Mouse (Mus musculus) 416B (cell line): ENCODE data around the gene Hoxa13.

Source experiments
- DNase-seq: peaks from one replicate; pipeline ENCODE4 v3.0.0; 2011; ENCODE audit warnings: low read depth

Hoxa13 gene

DNA sequence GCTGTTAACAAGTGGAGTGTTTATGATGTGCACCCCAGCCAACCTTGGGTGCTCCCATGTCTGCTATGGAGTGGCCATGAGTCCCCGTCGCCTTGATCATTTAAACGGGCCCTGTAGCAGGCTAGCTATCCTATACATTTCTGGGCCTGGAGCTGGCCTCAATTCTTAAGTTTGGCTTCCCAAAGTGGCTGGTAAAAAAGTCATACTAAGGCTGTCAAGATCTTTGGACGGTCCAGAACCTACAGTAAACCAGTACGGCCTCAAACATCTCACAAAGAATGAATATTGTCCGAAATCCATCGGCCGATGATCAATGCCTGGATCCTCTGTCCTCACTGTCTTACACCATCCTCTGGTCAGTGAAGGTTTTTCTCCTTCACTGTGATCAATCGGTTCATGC, 25.4 kb downstream of the Hoxa13 start:
- no peak for DNase-seq

DNA sequence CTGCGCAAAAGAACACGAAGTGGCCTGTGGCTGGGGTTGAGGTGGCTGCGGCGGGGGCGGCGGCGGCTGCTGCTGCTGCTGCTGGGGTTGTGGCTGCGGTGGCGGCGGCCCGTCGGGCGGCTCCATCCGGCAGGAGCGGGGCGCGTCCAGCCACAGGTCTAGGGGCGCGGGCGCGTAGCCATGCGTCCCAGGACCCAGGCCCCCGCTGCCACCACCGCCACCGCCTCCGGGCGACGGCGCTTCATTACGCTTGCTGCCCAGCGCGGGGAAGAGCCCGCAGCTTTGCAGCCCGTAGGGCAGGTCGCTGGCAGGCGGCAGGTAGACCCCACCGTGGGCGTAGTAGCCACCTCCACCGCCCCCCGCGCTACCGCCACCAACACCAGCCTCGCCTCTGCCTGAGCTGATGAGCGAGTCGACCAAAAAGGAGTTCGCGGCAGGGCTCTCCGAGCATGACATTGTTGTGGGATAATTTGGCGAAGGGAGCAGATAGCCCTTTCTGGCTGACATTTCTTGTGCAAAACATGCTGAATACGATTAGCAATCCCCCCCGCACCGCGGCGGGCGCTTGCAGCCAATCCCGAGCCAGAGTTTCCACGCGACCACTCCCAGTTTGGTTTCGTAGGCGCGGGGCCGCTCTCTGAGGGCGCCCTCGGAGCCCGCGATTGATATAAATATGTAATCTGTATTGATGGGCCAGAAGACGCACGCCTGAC, 26.1 kb downstream of the Hoxa13 start:
- DNase-seq, result no peak

DNA sequence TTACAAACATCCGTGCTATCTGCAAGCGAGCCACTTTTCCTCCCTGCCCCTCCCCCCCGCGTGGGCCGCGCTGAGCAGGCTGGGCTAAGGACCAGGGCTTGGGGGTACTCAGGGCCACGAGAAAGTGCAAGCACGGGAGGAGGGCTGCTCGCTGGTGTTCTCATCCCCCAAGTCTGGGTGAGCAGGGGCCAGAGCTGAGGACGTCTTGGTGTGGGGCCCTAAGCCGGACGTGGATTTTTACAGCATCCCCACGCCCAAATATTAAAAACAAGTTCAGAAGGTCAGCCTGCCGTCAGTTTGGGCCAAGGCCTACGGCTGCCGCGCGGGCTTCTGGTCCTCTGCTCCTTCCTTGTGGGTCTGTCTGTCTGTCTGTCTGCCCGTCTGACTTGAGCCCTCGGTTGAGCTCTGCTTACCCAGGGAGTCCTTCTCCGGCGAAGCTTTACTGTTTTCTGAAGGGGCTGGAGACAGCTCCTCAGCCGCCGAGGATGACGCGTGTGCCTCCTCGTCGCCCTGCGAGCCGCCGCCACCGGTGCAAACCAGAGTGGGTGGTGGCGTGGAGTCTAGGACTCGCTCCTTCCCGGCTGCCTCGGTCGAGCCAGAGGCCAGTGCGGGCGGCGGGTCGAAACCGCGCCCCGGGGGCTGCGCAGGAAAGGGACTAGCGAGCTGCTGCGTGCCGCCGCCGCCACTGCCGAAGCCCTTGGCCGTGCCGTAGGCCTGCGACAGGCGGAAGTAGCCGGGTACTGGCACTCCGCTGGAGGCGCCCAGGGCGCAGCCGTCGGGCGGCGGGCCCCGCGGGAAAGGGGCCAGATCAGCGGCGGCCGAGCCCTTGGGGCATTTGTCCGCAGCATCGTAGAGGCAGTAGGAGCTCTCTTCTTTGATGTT, 26.9 kb downstream of the Hoxa13 start:
- DNase-seq, result no peak

GRCm38 (mm10) chr6:52232984-52233545, 27.6 kb downstream of the Hoxa13 start:
- DNase-seq, result no peak

- no peak for DNase-seq
These were observed 28.1 kb downstream of the Hoxa13 start for GRCm38 (mm10) chr6:52232568-52232965.

DNA sequence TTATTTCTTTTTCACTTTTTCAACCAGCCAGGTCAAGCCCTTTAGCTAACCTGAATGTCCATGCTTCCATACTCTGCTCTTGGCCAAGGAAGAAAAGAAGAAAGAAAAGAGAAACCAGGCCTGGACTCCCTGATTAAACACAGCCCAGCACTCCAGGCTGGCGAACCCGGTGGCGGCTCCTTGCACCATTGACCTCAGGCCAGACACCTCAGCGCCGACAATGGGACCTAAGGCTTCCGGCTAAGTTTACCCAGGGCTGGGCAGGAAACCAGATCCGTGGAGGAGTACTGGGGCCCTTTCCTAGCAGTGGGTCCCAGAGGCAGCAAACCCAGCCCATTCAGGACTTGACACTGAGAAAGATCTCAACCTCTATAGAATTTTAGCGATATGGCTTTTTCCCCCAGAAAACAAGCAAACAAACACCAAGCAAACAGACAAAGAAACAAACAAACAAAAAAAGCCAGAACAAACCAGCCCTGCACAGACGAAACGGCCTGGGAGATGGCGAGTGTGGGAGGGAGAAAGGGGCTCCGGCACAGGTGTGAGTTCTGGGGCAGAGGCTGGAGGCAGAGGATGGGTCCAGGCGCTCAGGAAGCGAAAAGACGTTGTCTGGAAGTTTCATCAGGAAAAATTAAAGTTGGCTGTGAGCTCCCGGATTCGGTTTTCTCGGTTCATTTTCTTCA, 28.7 kb downstream of the Hoxa13 start:
- DNase-seq, result no peak

- DNase-seq, result no peak
These were observed 30.0 kb downstream of the Hoxa13 start, which contains the start of gene Hoxa9 for GRCm38 (mm10) chr6:52230516-52231165. Gene Hoxa9 (minus strand): TSS chr6:52231089.

- no peak for DNase-seq
These were observed 30.9 kb downstream of the Hoxa13 start for GRCm38 (mm10) chr6:52229558-52230416.

DNA sequence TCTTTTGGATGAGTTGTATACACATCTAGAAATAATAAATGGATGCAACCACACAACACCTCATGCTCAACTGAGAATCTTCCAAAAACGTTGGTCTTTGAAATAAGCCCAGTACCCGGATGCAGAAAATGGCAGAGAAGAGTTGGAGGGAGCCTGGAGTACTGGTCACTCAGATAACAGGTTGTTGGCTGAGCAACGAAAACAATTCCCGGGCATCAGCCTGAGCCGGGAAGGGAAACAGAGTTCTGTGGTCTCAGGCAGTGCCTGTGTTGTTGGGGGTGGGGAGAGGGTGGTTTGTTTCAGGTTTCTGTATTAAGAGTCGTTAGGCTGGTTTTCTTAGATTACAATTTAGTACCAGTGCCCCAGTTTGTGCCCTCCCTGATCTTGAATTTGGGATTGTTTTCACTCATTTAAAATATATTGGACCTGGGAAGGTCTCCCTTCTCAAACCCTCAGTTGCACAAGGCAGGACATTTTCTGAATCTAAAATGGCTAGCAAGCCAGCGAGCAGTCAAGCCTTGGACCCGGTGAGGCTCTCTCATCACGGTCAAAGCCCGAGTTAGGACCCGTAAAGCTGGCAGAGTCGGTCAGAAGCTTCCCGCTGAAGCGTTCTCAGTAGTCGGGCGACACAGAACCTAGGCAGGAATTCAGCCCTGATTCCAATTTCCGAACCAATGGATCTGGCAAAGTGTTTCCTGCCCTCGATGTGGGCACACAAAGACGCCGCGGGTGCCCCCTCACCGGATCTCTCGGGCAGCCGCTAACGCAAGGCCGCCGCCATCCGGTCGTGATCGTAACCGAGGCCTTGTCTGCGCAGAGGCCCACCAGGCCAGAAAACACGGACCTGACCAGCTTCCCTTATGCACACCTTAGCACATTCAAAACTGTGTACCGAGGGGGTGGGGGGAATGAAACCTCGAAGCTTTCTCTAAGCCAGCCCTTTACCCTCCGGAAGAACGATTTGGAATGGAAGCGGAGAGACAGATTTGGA, 31.9 kb downstream of the Hoxa13 start:
- no peak for DNase-seq

DNA sequence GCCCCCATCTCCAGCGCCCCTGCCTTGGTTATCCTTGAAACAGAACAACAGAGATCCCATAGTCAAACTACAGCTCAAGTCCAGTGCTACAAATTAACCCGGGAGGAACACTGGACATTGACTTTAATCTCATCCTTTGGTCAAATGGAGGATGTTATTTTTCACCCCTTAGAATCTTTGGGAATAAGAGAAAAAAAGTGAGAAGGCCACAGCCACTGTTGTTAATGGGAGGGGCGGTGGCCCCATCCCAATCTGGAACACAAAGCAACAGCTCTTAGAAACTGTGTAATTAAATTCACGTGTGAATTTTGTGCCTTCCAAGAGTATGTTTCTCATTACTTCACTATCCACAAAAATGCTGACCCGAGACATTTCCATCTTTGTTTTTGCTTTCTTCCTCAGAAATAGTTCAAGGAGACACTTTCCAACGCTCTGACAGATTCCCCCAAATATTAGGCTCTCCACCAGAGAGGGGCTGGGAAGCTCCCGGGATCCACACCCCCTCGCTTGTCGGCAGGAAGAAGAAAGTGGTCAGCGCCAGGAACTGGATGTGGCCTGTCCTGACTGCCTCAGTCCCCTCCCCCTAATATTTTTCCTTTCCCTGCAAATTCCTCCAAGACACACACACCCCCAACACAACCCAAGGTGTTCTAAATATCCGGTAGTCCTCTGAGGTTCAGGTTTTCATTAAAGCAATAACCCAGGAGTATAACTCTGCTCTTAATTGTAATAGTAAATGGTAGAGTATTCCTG, 33.0 kb downstream of the Hoxa13 start:
- no peak for DNase-seq

DNA sequence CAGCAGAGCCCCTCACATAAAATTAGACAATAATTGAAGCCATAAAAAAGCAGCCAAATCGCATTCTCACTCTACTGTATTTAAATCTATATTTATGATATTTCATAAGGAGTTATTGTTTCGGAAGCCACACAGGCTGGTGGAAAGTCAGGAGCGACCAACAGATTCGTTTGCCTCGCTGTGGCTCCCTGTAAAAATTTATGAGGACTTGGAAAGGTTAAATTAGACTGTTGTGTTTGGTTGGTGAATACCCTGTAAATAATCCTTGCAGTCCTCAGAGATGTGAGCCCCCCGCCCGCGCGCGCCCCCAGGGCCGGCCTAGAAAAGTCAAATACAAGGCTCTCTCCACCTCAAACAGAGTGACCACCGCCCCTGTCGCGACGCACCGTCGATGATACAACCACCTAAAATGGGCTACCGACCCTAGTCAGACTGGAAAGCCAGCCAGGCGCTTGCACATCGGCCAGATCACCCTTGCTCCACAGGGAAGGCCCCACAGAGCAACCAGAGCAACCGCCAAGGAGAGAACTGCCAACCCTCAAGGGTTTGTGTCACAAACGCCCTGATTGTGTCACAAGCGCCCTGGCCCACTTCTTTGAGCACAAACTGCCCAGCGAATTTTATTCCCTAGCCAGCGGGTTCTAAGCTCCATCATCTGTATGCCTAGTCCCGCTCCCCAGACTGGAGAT, 34.0 kb downstream of the Hoxa13 start:
- DNase-seq, result no peak

- DNase-seq, result no peak
These were observed 34.8 kb downstream of the Hoxa13 start for GRCm38 (mm10) chr6:52225612-52226568.

DNA sequence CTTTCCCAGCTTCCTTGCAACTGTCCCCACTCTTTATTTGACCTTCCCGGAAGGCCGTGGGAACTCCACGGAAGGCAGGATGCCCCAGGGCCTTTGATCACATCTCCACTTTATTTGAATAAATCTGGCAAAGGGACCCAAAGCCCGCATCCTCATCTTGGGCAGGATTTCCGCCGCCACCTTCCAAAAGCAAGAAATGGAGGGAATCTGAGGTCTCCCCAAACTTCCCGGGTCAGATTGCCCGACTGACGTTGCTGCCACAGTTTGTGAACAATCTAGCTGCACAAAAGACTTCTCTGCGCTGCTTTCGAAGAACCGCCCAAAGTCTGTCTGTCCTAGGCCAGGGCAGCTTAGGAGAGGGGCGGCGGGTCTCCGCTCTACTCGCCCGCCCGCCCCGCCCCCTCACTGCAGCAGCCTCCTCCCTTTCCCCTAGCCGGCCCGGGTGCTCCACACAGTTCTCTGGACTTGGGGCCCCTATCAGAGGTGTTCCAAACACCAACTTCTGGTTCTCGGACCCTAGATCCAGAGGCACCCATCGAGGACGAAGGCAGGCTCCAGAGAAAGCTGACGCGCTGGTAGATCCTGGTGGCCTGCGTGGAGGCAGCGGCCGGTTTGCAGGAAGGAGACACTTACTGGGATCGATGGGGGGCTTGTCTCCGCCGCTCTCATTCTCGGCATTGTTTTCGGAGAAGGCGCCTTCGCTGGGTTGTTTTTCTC, 35.6 kb downstream of the Hoxa13 start:
- no peak for DNase-seq

DNA sequence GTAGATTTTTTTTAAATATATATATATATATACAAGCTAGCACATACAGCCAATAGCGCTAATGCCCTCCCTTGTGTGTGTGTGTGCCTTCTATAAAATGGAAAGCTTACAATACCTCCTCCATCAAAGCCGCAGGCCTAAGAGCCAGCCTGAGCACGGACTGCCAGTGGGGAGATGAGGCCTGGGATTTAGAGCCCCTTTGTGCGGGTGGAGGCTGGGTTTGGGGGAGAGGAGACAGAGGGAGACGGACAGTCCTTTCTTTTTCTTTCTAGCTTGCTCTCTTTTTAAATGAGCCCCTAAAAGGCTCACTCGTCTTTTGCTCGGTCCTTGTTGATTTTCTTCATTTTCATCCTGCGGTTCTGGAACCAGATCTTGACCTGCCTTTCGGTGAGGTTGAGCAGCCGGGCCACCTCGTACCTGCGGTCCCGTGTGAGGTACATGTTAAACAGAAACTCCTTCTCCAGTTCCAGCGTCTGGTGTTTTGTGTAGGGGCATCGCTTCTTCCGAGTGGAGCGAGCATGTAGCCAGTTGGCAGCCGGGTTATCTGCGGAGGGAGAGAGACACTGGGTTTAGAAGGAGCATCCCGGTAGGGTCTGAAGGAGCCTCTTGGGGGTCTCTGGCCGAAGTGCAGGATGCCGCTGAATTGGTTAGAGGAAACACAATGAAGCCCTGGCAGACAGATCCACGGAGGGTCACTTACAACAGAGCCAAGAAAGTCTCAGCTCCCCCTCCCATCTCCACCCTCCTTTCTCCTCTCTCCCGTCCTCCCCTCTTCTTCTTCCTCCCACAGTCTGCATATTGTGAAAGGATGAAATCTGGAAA, 36.5 kb downstream of the Hoxa13 start:
- no peak for DNase-seq

- DNase-seq, result no peak
These were observed 38.0 kb downstream of the Hoxa13 start for GRCm38 (mm10) chr6:52222729-52223128.
